Mouse (Mus musculus): ENCODE results near the gene Fcrl6.

Fcrl6 gene

GRCm38 (mm10) chr1:172614654-172615053 is 12.3 kb upstream of the Fcrl6 start:
- DNase-seq (ENCODE audit: low spot score in 2 of 2), result no peak

- no peak for DNase-seq (ENCODE audit: low spot score in 2 of 2)
Measured at GRCm38 (mm10) chr1:172612745-172613144, 10.4 kb upstream of the Fcrl6 start.

- DNase-seq (ENCODE audit: low spot score in 2 of 2), result no peak
Measured at GRCm38 (mm10) chr1:172611304-172611703, 9.0 kb upstream of the Fcrl6 start.

- DNase-seq (ENCODE audit: low spot score in 2 of 2), result no peak
Measured at GRCm38 (mm10) chr1:172594495-172594894, 7.9 kb downstream of the Fcrl6 start.

- DNase-seq (ENCODE audit: low spot score in 2 of 2), result no peak
Measured at GRCm38 (mm10) chr1:172593956-172594355, 8.4 kb downstream of the Fcrl6 start.

- DNase-seq (ENCODE audit: low spot score in 2 of 2), result peak in 1 of 2 experiments; percentile 34
Measured at GRCm38 (mm10) chr1:172593321-172593720, 9.0 kb downstream of the Fcrl6 start.

GRCm38 (mm10) chr1:172590385-172590784 is 12.0 kb downstream of the Fcrl6 start, which contains the start of gene Slamf8:
Slamf8 (minus strand) TSS chr1:172590568.
- DNase-seq (ENCODE audit: low spot score in 2 of 2), result no peak

- DNase-seq (ENCODE audit: low spot score in 2 of 2), result no peak
Measured at GRCm38 (mm10) chr1:172585612-172586567, 16.5 kb downstream of the Fcrl6 start.

- DNase-seq (ENCODE audit: low spot score in 2 of 2), result peak in 1 of 2 experiments; percentile 54
Measured at GRCm38 (mm10) chr1:172585026-172585425, 17.3 kb downstream of the Fcrl6 start.

GRCm38 (mm10) chr1:172584271-172584670 is 18.1 kb downstream of the Fcrl6 start:
- peak in 1 of 2 experiments; percentile 51 for DNase-seq (ENCODE audit: low spot score in 2 of 2)

- DNase-seq (ENCODE audit: low spot score in 2 of 2), result no peak
Measured at GRCm38 (mm10) chr1:172582436-172582835, 19.9 kb downstream of the Fcrl6 start.

- DNase-seq (ENCODE audit: low spot score in 2 of 2), result no peak
Measured at GRCm38 (mm10) chr1:172580116-172580515, 22.2 kb downstream of the Fcrl6 start.

GRCm38 (mm10) chr1:172567758-172568157 is 34.6 kb downstream of the Fcrl6 start:
- no peak for DNase-seq (ENCODE audit: low spot score in 2 of 2)

- DNase-seq (ENCODE audit: low spot score in 2 of 2), result no peak
Measured at GRCm38 (mm10) chr1:172566131-172566530, 36.2 kb downstream of the Fcrl6 start.

- DNase-seq (ENCODE audit: low spot score in 2 of 2), result no peak
Measured at GRCm38 (mm10) chr1:172563465-172563828, 38.9 kb downstream of the Fcrl6 start.

- DNase-seq (ENCODE audit: low spot score in 2 of 2), result peak; percentile 68 to 71
Measured at GRCm38 (mm10) chr1:172562641-172563464, 39.5 kb downstream of the Fcrl6 start.

GRCm38 (mm10) chr1:172555638-172556037 is 46.7 kb downstream of the Fcrl6 start, which contains the start of gene Vsig8:
Vsig8 (plus strand) TSS chr1:172555938.
- DNase-seq (ENCODE audit: low spot score in 2 of 2), result no peak

GRCm38 (mm10) chr1:172552623-172553022 is 49.7 kb downstream of the Fcrl6 start:
- DNase-seq (ENCODE audit: low spot score in 2 of 2), result no peak

GRCm38 (mm10) chr1:172551009-172551408 is 51.3 kb downstream of the Fcrl6 start:
- DNase-seq (ENCODE audit: low spot score in 2 of 2), result no peak

- DNase-seq (ENCODE audit: low spot score in 2 of 2), result no peak
Measured at GRCm38 (mm10) chr1:172550551-172550951, 51.8 kb downstream of the Fcrl6 start.

- no peak for DNase-seq (ENCODE audit: low spot score in 2 of 2)
Measured at GRCm38 (mm10) chr1:172549717-172550116, 52.6 kb downstream of the Fcrl6 start.

- no peak for DNase-seq (ENCODE audit: low spot score in 2 of 2)
Measured at GRCm38 (mm10) chr1:172549314-172549713, 53.0 kb downstream of the Fcrl6 start.
